Comparison of ENCODE assay signal across 15 mouse cellular contexts in the genomic region with DNA sequence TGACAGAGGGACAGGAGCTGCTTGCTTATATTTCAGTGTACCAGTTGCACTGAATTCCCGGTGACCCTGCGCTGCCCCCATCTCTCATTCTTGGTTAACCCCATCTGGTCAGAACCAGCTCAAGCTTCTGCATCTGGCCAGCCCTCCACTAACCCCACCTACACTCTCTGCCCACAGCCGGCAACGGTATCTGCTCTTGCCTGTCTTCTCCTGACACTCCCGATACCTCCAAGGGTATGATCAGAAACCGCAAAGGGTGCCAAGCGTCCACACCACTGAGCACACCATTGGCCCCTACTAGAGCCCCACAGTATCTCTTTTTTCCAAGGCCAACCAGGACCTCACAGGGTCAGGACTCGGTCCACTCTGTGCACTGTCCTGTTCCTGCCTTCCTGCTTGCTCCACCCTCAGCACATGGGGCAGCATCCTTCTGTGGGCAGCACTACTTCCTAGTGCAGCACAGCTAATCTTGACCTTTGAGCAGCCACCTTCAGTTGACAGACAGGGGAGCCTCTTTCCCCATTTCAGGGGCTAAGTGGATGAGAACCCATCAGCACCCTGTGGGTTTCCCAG. TPM values are rescaled to one million over a fixed set of nuclear protein-coding genes. Genes with fewer than 3 reads are reported as not detected.
DNase-seq lines count a peak whose midpoint lies in the region; ATAC-seq and TF ChIP-seq lines count a peak whose summit lies in the region.
"Had no signal": no experiment of that assay in that cellular context is flagged by ENCODE, and none has a peak within 500 bp of the region (broad histone marks: within the 10 kb centered on the region; RNA-seq: fewer than 3 reads in every experiment).

No protein-coding gene starts in this region.

- no peaks in the 10 kb centered on the region for H3K36me3 ChIP-seq in liver, embryonic 14.5 days (replicated peaks; ENCODE audit: control insufficient read depth, insufficient read depth, low read depth)

- H3K4me1 ChIP-seq in liver, embryonic 14.5 days (replicated peaks; ENCODE audit: control insufficient read depth in 2 of 2, insufficient read depth in 2 of 2, low read length in 1 of 2) = peaks cover 44 to 47% of the 10 kb centered on the region in 2 experiments

- peak overlapping the region; percentile 43 for H3K4me2 ChIP-seq in liver, embryonic 14.5 days (ENCODE audit: low read depth)

- ATAC-seq in liver, embryonic 14.5 days (ENCODE audit: insufficient read depth) = peak; percentile 87

- H3K27ac ChIP-seq in liver, embryonic 14.5 days = peak overlapping the region; percentile 38

- TF ChIP-seq EP300 in liver, embryonic 14.5 days (IDR thresholded peaks at IDR 0.05; ENCODE audit: low read depth) = peak; percentile 82

- no peaks in the 10 kb centered on the region for H3K9me3 ChIP-seq in liver, embryonic 14.5 days (ENCODE audit: control insufficient read depth, low read length)

- peak; percentile 11 for DNase-seq in cerebellum, adult 8-10 months
- DNase-seq in cerebellum, adult 9-11 months = no peak
- peak; percentile 39 for DNase-seq in thymus, postnatal 14 days
- no peak for DNase-seq in thymus, postnatal 0 days (ENCODE audit: low spot score)
- DNase-seq in liver, embryonic 14.5 days (ENCODE audit: low read depth in 3 of 3, low spot score in 3 of 3) = peak; percentile 56 to 58 (median 56)
- peak; percentile 54 for DNase-seq in thymus, postnatal 4 days
- DNase-seq in kidney, adult 11 months = no peak
- no peak for DNase-seq in adrenal gland, postnatal 25 days
- DNase-seq: cerebellum, postnatal 14 days; kidney, adult 18-20 months; right cerebral cortex, postnatal 4 days had no signal

- no peaks in the 10 kb centered on the region for H3K27me3 ChIP-seq in liver, embryonic 14.5 days (ENCODE audit: control insufficient read depth, insufficient read depth, low read length)

- no peak overlapping the region for H3K4me3 ChIP-seq in liver, embryonic 14.5 days (ENCODE audit: insufficient read depth in 1 of 2, low read depth in 2 of 2, low read length in 2 of 2)

- 11% methylated on average over 8 of the region's 8 CpGs for WGBS in liver, embryonic 14.5 days (ENCODE audit: insufficient replicate concordance)

- H3K9ac ChIP-seq in liver, embryonic 14.5 days (replicated peaks) = peak overlapping the region; percentile 44

- no peak for TF ChIP-seq CTCF in liver, embryonic 14.5 days (IDR thresholded peaks at IDR 0.05; ENCODE audit: low read depth)

RNA-seq across cellular contexts. Expression of gene Ifitm10, which starts 18.8 kb away (rescaled TPM):
- polyA plus RNA-seq in thymus, postnatal 0 days (2015; fragmentation: Nextera tagmentation; extraction: Ambion mirVana) = 8.5 and 10.6 TPM in 2 replicates
- polyA plus RNA-seq in liver, embryonic 14.5 days (2012; rRNA removed) = 0.87 and 1.1 TPM in 2 replicates
- 1.0 and 1.3 TPM in 2 replicates for polyA plus RNA-seq in liver, embryonic 14.5 days (2014; fragmentation: Nextera tagmentation; extraction: Ambion mirVana)
- 3.0 and 4.1 TPM in 2 replicates for total RNA-seq in adrenal gland, postnatal 25 days (2021)

RNA-seq across cellular contexts. Expression of gene Gm49369, which starts 27.7 kb away (rescaled TPM):
- polyA plus RNA-seq in thymus, postnatal 0 days (2015; fragmentation: Nextera tagmentation; extraction: Ambion mirVana) = 5.1 TPM in 1 of 2 replicates, not detected in the other
- polyA plus RNA-seq in liver, embryonic 14.5 days (2012; rRNA removed) = 0.66 TPM in 1 of 2 replicates, not detected in the other
- 0.29 TPM in 1 of 2 replicates, not detected in the other for polyA plus RNA-seq in liver, embryonic 14.5 days (2014; fragmentation: Nextera tagmentation; extraction: Ambion mirVana)
- total RNA-seq in adrenal gland, postnatal 25 days (2021) = 0.55 TPM in 1 of 2 replicates, not detected in the other
- polyA plus RNA-seq: heart, embryonic 16.5 days had no signal

RNA-seq across cellular contexts. Expression of gene Ctsd, which starts 33.1 kb away (rescaled TPM):
- polyA plus RNA-seq in thymus, postnatal 0 days (2015; fragmentation: Nextera tagmentation; extraction: Ambion mirVana) = 395 and 403 TPM in 2 replicates
- polyA plus RNA-seq in liver, embryonic 14.5 days (2012; rRNA removed) = 180 and 209 TPM in 2 replicates
- polyA plus RNA-seq in liver, embryonic 14.5 days (2014; fragmentation: Nextera tagmentation; extraction: Ambion mirVana) = 324 and 349 TPM in 2 replicates
- 1,030 and 1,043 TPM in 2 replicates for total RNA-seq in adrenal gland, postnatal 25 days (2021)

RNA-seq across cellular contexts. Expression of gene Krtap5-4, which starts 51.4 kb away (rescaled TPM):
- polyA plus RNA-seq in thymus, postnatal 0 days (2015; fragmentation: Nextera tagmentation; extraction: Ambion mirVana) = not detected in 2 replicates
- polyA plus RNA-seq in liver, embryonic 14.5 days (2012; rRNA removed) = not detected in 2 replicates
- polyA plus RNA-seq in liver, embryonic 14.5 days (2014; fragmentation: Nextera tagmentation; extraction: Ambion mirVana) = not detected in 2 replicates
- not detected in 2 replicates for total RNA-seq in adrenal gland, postnatal 25 days (2021)
- total RNA-seq: layer of hippocampus, adult 8-10 months had no signal
- polyA plus RNA-seq: brain, embryonic 14.5 days; limb, embryonic 11.5 days had no signal

RNA-seq across cellular contexts. Expression of gene Krtap5-1, which starts 57.8 kb away (rescaled TPM):
- not detected in 2 replicates for polyA plus RNA-seq in thymus, postnatal 0 days (2015; fragmentation: Nextera tagmentation; extraction: Ambion mirVana)
- polyA plus RNA-seq in liver, embryonic 14.5 days (2012; rRNA removed) = not detected in 2 replicates
- polyA plus RNA-seq in liver, embryonic 14.5 days (2014; fragmentation: Nextera tagmentation; extraction: Ambion mirVana) = not detected in 2 replicates
- not detected in 2 replicates for total RNA-seq in adrenal gland, postnatal 25 days (2021)
- total RNA-seq: layer of hippocampus, adult 8-10 months had no signal
- polyA plus RNA-seq: brain, embryonic 14.5 days; heart, embryonic 16.5 days; limb, embryonic 11.5 days had no signal

Comparison
In these comparisons a context has a peak if more than half of its experiments do, and no peak if none do; other contexts are left out.
1. DNase-seq: peak in cerebellum, adult 8-10 months (single experiment), thymus, postnatal 14 days (single experiment), liver, embryonic 14.5 days (3 of 3) and thymus, postnatal 4 days (single experiment); none in cerebellum, adult 9-11 months (single experiment), thymus, postnatal 0 days (single experiment), kidney, adult 11 months (single experiment) and adrenal gland, postnatal 25 days (single experiment).